Mouse (Mus musculus) CH12.LX (cell line): ENCODE data around the gene Npepps.

Experiments used
- CTCF ChIP-seq, 2 experiments: IDR thresholded peaks in 1 of 2; conservative IDR thresholded peaks in 1 of 2; 2 replicates each; pipeline ENCODE4 v1.5.1; 2011 to 2012; ENCODE audit warnings: low read depth in 2 of 2, low read length in 2 of 2, improper control_type of control experiment in 1 of 2, inconsistent platforms in 1 of 2, mild to moderate bottlenecking in 1 of 2, moderate library complexity in 1 of 2
- ELF1 ChIP-seq: IDR thresholded peaks from 2 replicates; pipeline ENCODE4 v1.6.1; 2014; ENCODE audit warnings: low read depth, mild to moderate bottlenecking, inconsistent platforms, low read length, improper control_type of control experiment
- ETS1 ChIP-seq: conservative IDR thresholded peaks from 2 replicates; pipeline ENCODE4 v1.6.1; 2012; ENCODE audit warnings: low read depth, mild to moderate bottlenecking, inconsistent platforms, low read length, improper control_type of control experiment, moderate library complexity
- MAZ ChIP-seq: IDR thresholded peaks from 2 replicates; pipeline ENCODE4 v1.6.1; 2012; ENCODE audit warnings: low read depth, mild to moderate bottlenecking, inconsistent platforms, low read length, improper control_type of control experiment, moderate library complexity
- POLR2A ChIP-seq: IDR thresholded peaks from 2 replicates; pipeline ENCODE4 v1.6.1; 2011; ENCODE audit warnings: low read depth, mild to moderate bottlenecking, improper control_type of control experiment, low read length
- POLR2AphosphoS2 ChIP-seq: IDR thresholded peaks from 2 replicates; pipeline ENCODE4 v1.6.1; 2011; ENCODE audit warnings: low read depth, low read length, improper control_type of control experiment
- RCOR1 ChIP-seq: conservative IDR thresholded peaks from 2 replicates; pipeline ENCODE4 v1.6.1; 2012; ENCODE audit warnings: low read depth, mild to moderate bottlenecking, inconsistent platforms, low read length, improper control_type of control experiment
- TBP ChIP-seq: conservative IDR thresholded peaks from 2 replicates; pipeline ENCODE4 v1.6.1; 2011; ENCODE audit warnings: low read depth, low read length, improper control_type of control experiment
- USF1 ChIP-seq: IDR thresholded peaks from 2 replicates; pipeline ENCODE4 v1.6.1; 2014; ENCODE audit warnings: low read depth, mild to moderate bottlenecking, inconsistent platforms, low read length, improper control_type of control experiment
- ZNF384 ChIP-seq: IDR thresholded peaks from 2 replicates; pipeline ENCODE4 v1.6.1; 2012; ENCODE audit warnings: low read depth, low read length, improper control_type of control experiment, inconsistent platforms

GRCm38 (mm10) chr11:97315504-97316503 lies 35.4 kb upstream of the Npepps start, which contains the start of gene Mrpl45:
- peak; percentile 71 for TF ChIP-seq TBP
- TF ChIP-seq ZNF384 = no peak
- peak; percentile 99 for TF ChIP-seq POLR2A
- peak; percentile 71; the same call in 1 of the 2 replicates for TF ChIP-seq RCOR1
- TF ChIP-seq CTCF (conservative IDR thresholded peaks at IDR 0.05 in 1 of 2, IDR thresholded peaks at IDR 0.05 in 1 of 2; ENCODE audit: low read depth in 2 of 2, low read length in 2 of 2) = no peak
- TF ChIP-seq ETS1 = no peak
- TF ChIP-seq ELF1 = no peak; the same call in 1 of the 2 replicates
- TF ChIP-seq USF1 = peak; percentile 73
- peak; percentile 85; the same call in 1 of the 2 replicates for TF ChIP-seq MAZ
- peak; percentile 95 for TF ChIP-seq POLR2AphosphoS2
